Mouse (Mus musculus) ES-E14 (cell line): Measurements from ENCODE around the gene Fkrp. TPM values are rescaled to one million over a fixed set of nuclear protein-coding genes. Genes with fewer than 3 reads are reported as not detected.
A peak's percentile ranks its signal among the peaks of the same experiment; 100 is the strongest.

Experiments used
- DNase-seq: peaks from one replicate; pipeline ENCODE4 v3.0.0-alpha.2; 2013; ENCODE audit warnings: low read depth, low spot score
- H3K27ac ChIP-seq: 2 replicates; pipeline ENCODE4 v1.5.1; 2012; ENCODE audit warnings: low read depth, mild to moderate bottlenecking, low read length, moderate library complexity, mixed read lengths; ENCODE audit not compliant: poor library complexity, insufficient read depth, severe bottlenecking
- H3K36me3 ChIP-seq: 2 replicates; pipeline ENCODE4 v1.6.1; 2012; ENCODE audit warnings: mild to moderate bottlenecking, low read length, moderate library complexity, mixed read lengths; ENCODE audit not compliant: control insufficient read depth, poor library complexity, insufficient read depth, severe bottlenecking
- H3K4me1 ChIP-seq, 2 experiments: fragments of 150-350 bp in 1 of 2; sonication (generic) in 1 of 2; 2 replicates each; pipeline ENCODE4 v1.6.1; 2012; ENCODE audit warnings: low read length in 2 of 2, mild to moderate bottlenecking in 1 of 2, mixed read lengths in 1 of 2; ENCODE audit not compliant: control insufficient read depth in 2 of 2, insufficient read depth in 2 of 2, poor library complexity in 1 of 2
- H3K4me3 ChIP-seq, 2 experiments: fragments of 150-350 bp in 1 of 2; sonication (generic) in 1 of 2; 2 replicates each; pipeline ENCODE4 v1.5.1; 2012; ENCODE audit warnings: low read length in 2 of 2, low read depth in 1 of 2, mild to moderate bottlenecking in 1 of 2, mixed read lengths in 1 of 2; ENCODE audit not compliant: insufficient read depth in 1 of 2, poor library complexity in 1 of 2, severe bottlenecking in 1 of 2
- H3K9ac ChIP-seq: 2 replicates; pipeline ENCODE4 v1.6.1; 2012; ENCODE audit warnings: low read depth, mild to moderate bottlenecking, low read length, mixed read lengths; ENCODE audit not compliant: poor library complexity, insufficient read depth, severe bottlenecking
- H3K9me3 ChIP-seq: fragments of 150-350 bp; sonication (generic); 2 replicates; pipeline ENCODE4 v1.6.1; 2012; ENCODE audit warnings: low read depth, mild to moderate bottlenecking, low read length; ENCODE audit not compliant: control insufficient read depth, insufficient read depth
- CHD2 ChIP-seq: IDR thresholded peaks from 2 replicates; pipeline ENCODE4 v1.6.1; 2014; ENCODE audit warnings: mild to moderate bottlenecking, low read depth, low read length, inconsistent platforms
- HCFC1 ChIP-seq: IDR thresholded peaks from 2 replicates; pipeline ENCODE4 v1.6.1; 2012; ENCODE audit warnings: low read length, inconsistent platforms, borderline replicate concordance; ENCODE audit not compliant: insufficient read depth
- MAFK ChIP-seq: IDR thresholded peaks from 2 replicates; pipeline ENCODE4 v1.6.1; 2014; ENCODE audit warnings: mild to moderate bottlenecking, low read depth, low read length, inconsistent platforms; ENCODE audit not compliant: insufficient read depth
- ZC3H11A ChIP-seq: IDR thresholded peaks from 2 replicates; pipeline ENCODE4 v1.6.1; 2012; ENCODE audit warnings: low read depth, mild to moderate bottlenecking, inconsistent platforms, low read length, borderline replicate concordance
- ZNF384 ChIP-seq: IDR thresholded peaks from 2 replicates; pipeline ENCODE4 v1.6.1; 2012; ENCODE audit warnings: low read depth, low read length, inconsistent platforms
- in situ Hi-C, 2 experiments: fragments of 600-800 bp; cut with MboI; formaldehyde crosslinking; loops; one replicate each; pipeline ENCODE4 v1.15.1; 2025; ENCODE audit warnings: low sequenced_read_pairs in 2 of 2, inconsistent platforms in 1 of 2; ENCODE audit not compliant: unreplicated experiment in 2 of 2
- total RNA-seq: library from RNA; depleted of rRNA; stranded (reverse); fragments of 300-350 nt; gene quantifications from 2 replicates; pipeline ENCODE4 v1.2.3, GENCODE M21; 2012; rRNA removed

The Fkrp gene
- total RNA-seq = 12.8 and 18.5 TPM in 2 replicates

DNA sequence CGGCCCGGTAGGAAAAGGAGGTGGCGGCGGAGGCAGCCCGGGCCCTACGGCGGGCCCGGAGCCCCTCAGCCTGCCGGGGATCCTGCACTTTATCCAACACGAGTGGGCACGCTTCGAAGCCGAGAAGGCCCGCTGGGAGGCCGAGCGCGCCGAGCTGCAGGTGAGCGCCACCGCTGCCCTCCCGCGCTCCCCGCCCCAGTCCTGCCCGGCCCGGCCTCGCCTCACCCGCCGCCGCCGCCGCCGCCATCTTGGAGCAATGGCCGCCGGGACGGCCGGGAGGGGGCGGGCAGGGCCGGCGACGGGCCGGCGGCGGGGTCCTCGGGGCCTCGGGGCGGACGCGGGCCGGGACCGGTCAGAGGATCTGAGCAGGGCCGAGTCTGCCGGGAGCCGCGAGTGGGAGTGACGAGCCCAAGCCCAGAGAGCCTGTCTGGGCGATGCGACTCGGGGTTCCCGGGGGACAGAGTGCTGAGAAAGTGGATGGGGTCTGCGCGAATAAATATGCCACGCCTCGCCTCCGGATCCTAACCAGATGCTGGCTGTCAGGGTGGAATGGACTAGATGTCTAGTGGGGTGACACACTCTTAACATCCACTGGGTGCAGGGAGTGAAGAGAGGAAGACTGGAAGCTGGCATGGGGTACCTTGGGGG lies at the start of gene Fkrp:
Fkrp (minus strand) TSS at position 258 of the 648 bp plus-strand sequence.
- peak within 1 kb of the TSS; percentile 65 for H3K27ac ChIP-seq
- in situ Hi-C loops = loop anchor here in 1 of 2 experiments (25.0 kb wide), 1 partner anchor 96 kb away; the partner anchor contains the start of genes Calm3 and Ptgir
- no peaks in the 10 kb centered on the region for H3K9me3 ChIP-seq
- peak within 1 kb of the TSS; percentile 89 to 94 for H3K4me3 ChIP-seq
- DNase-seq = no peak
- TF ChIP-seq MAFK (no peak), ZC3H11A (no peak), CHD2 (no peak), HCFC1 (peak; percentile 8; the same call in 1 of the 2 replicates), ZNF384 (no peak)
- peak within 1 kb of the TSS; percentile 95 for H3K9ac ChIP-seq
- peaks cover 0 to 3% of the 10 kb centered on the region in 2 experiments; a peak in 2 of 4 replicates for H3K4me1 ChIP-seq
- no peaks in the 10 kb centered on the region; the same call in 1 of the 2 replicates for H3K36me3 ChIP-seq

DNA sequence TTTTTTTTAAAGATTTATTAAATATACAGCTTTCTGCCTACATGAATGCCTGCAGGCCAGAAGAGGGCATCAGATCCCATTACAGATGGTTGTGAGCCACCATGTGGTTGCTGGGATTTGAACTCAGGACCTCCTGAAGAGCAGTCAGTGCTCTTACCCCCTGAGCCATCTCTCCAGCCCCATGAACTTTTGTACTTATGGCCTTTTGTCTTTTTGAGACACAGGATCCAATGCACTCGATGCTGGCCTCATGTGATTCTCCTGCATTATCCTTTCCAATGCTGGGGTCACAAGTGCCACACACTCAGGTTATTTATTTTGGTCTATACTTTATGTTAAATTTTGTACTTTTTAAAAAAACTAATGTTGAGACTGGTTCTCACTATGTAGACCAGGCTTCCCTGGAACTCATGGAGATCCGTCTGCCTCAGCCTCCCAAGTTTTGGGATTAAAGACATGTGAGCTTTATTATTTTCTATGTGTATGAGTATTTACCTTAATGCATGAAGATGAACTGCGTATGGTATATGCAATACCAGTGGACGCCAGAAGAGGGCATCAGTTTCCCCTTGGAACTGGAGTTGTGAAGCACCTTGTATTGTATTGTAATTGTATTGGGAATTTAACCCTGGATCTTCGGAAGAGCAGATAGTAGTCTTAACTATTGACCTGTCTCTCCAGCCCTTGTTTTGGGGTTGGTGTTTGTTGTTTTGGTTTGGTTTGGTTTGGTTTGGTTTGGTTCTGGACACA lies 43.5 kb upstream of the Fkrp start:
- Histone ChIP-seq H3K4me3 (no peak overlapping the region), H3K27ac (no peak overlapping the region), H3K4me1 (no peaks in the 10 kb centered on the region), H3K9ac (no peak overlapping the region), H3K9me3 (no peaks in the 10 kb centered on the region), H3K36me3 (peaks cover 3% of the 10 kb centered on the region; the same call in 1 of the 2 replicates)
- in situ Hi-C loops = no loop called here
- TF ChIP-seq ZC3H11A (peak; percentile 4; the same call in 1 of the 2 replicates), MAFK (no peak), HCFC1 (no peak)
- DNase-seq = no peak

DNA sequence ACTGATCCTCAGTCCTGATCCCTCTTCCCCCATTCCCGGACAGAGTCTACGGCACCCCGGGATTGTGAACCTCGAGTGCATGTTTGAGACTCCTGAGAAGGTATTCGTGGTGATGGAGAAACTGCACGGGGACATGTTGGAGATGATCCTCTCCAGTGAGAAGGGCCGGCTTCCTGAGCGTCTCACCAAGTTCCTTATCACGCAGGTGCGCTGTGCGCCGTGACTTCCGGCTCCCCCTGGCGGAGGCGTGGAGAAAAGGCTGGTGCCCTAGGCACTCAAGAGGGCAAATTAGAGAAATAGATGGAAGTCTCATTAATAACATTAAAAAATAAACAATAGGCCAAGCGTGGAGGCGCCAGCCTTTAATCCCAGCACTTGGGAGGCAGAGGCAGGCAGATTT lies 41.8 kb upstream of the Fkrp start:
- peaks cover 0 to 9% of the 10 kb centered on the region in 2 experiments; a peak in 2 of 4 replicates for H3K4me1 ChIP-seq
- no peak for DNase-seq
- TF ChIP-seq HCFC1 = no peak
- TF ChIP-seq ZNF384 = no peak
- TF ChIP-seq ZC3H11A = no peak
- TF ChIP-seq CHD2 = no peak
- no peak for TF ChIP-seq MAFK
- H3K27ac ChIP-seq = no peak overlapping the region
- in situ Hi-C loops = no loop called here
- H3K9ac ChIP-seq = peak overlapping the region; percentile 60; the same call in 1 of the 2 replicates
- peaks cover 8% of the 10 kb centered on the region; the same call in 1 of the 2 replicates for H3K36me3 ChIP-seq
- peak overlapping the region; percentile 22 to 40; a peak in 3 of 4 replicates for H3K4me3 ChIP-seq
- H3K9me3 ChIP-seq = no peaks in the 10 kb centered on the region

DNA sequence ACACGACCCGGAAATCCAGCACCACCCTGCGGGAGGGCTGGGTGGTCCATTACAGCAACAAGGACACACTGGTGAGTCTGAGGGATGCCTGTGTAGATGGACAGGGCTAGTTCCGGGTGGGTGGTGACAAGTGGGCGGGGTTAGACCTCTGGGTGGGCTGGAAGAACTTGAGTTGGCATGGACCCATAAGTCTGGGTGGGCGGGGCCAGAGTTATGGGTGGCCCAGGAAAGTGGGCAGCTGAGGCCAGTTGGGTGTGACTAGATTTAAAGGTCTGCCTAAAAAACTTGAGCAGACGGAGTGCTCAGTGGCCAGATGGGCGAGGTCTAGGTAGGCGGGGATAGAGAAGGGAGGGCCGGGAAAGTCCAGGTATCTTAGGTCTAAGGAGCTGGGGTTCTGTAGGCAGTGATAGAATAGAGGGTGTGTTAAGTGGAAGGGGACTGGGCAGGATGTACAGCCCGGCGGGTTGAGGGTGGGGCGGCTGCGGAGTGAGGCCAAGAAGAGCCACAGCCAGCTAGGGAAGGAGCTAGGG lies 36.8 kb upstream of the Fkrp start:
- Histone ChIP-seq H3K36me3 (peaks cover 8% of the 10 kb centered on the region; the same call in 1 of the 2 replicates), H3K9ac (no peak overlapping the region), H3K4me1 (peaks cover 0 to 15% of the 10 kb centered on the region in 2 experiments; a peak in 2 of 4 replicates), H3K9me3 (no peaks in the 10 kb centered on the region), H3K4me3 (no peak overlapping the region), H3K27ac (no peak overlapping the region)
- TF ChIP-seq CHD2 (no peak), ZNF384 (no peak), MAFK (no peak), ZC3H11A (no peak), HCFC1 (no peak)
- DNase-seq = no peak
- in situ Hi-C loops = no loop called here
